Mouse (Mus musculus) right cerebral cortex, postnatal 36 days (tissue): ENCODE results near the gene Sema4f.

Experiments used
- DNase-seq, 2 experiments: peaks; one replicate each; pipeline ENCODE4 v3.0.0; 2022; ENCODE audit warnings: low spot score in 2 of 2, mixed read lengths in 1 of 2

The Sema4f gene

GRCm38 (mm10) chr6:82915889-82916288 is 23.7 kb downstream of the Sema4f start:
- DNase-seq, result no peak

GRCm38 (mm10) chr6:82913336-82914247 is 26.0 kb downstream of the Sema4f start:
- no peak for DNase-seq

GRCm38 (mm10) chr6:82911303-82911702 is 28.3 kb downstream of the Sema4f start:
- DNase-seq, result no peak

- DNase-seq, result peak; percentile 56 to 67
Observed at GRCm38 (mm10) chr6:82909136-82909855, 30.3 kb downstream of the Sema4f start.

- no peak for DNase-seq
Observed at GRCm38 (mm10) chr6:82908034-82908433, 31.5 kb downstream of the Sema4f start.

DNA sequence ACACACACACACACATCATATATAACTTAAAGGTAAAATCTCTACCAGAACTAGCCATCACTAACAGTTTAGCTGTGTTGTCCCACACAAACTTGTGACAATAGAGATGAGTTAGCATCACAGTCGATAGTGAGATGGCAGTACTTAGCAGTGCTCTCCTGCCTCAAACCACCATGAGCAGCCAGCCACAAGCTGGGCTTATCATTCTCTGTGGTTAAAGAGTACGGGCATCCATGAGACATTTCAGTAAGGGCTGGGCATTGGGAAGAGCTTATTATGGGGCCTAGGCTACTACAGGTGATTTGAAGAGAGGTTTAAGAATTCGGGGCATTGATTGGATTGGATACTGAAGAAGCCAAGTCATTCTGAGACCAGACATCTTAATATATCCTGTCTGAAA is 32.6 kb downstream of the Sema4f start:
- DNase-seq, result no peak

DNA sequence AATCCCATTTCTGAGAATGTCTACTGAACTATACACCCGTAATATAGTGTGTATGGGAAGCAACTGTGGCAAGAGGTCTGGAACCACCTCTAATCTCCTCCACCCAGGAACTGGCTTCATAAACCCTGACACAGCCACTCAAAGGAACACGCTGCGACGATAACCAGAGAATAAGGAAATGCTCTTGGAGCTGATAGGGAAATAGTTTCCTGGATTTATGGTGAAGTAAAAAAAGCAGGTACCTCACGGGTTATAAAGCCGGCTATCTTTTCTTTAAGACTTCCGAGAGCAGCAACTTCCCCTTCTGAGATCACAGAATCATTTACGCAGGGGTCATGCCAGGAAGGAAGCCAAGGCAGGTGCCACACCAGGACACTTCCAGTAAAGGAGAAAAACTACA is 37.0 kb downstream of the Sema4f start:
- no peak for DNase-seq

DNA sequence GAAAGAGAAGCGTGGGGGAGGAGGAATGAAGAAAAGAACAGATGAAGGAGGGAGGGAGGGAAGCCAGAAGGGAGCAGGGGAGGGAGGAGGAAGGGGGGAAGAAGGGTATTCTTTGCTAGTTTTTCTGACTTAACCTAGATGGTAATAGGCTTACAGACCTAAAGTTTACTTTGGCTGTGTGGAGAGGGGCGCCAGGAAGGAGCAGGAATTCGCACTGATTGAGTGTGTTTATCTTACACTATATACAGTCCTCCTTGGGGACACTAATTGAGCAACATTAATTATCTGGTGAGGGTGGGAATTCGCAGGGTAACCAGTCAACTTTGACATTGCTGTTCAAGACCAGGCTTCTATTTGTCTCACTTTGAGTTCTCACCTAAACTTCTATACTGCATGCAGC is 40.8 kb downstream of the Sema4f start:
- no peak for DNase-seq

GRCm38 (mm10) chr6:82898227-82898626 is 41.3 kb downstream of the Sema4f start:
- DNase-seq, result no peak

DNA sequence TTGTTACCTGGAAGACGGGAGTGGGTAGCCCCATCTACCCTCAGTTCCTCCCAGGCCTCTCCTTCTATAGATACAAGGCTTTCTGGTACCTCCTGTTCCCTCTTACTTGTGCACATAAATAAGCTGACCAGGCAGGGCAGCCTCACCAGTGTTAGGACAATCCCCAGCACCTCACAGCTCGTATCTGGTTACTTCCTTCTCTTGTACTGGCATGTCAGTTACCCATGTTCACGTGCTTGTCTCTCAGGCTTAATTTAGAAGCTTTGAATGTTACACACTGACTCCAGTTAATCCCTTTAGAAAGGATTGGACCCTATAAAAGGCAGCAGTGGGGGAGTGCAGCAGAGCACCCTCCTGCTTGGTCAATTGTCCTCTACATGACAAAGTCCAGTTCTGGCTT is 42.3 kb downstream of the Sema4f start:
- DNase-seq, result no peak

GRCm38 (mm10) chr6:82893415-82893814 is 46.2 kb downstream of the Sema4f start:
- DNase-seq, result no peak

- no peak for DNase-seq
Observed at GRCm38 (mm10) chr6:82892540-82892939, 47.0 kb downstream of the Sema4f start.

DNA sequence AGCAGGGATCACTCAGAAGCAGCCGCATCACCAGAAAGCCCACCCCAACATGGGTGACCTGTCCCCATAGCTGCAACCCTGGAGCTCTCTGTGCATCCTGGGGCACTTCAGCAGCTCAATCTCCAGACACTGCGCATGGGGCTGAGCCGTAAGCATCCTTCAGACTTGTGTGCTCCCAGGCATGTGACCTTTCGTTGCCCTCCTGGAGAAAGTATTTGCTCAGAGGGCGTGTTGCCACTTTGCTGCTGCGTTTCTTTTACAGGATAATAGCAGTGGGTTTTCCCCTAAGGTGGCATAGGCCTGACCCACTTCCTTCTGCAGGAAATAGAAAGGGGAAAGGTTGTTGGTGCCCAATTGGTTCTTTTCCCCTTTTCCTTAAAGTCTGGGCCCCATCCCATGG is 48.1 kb downstream of the Sema4f start:
- no peak for DNase-seq

DNA sequence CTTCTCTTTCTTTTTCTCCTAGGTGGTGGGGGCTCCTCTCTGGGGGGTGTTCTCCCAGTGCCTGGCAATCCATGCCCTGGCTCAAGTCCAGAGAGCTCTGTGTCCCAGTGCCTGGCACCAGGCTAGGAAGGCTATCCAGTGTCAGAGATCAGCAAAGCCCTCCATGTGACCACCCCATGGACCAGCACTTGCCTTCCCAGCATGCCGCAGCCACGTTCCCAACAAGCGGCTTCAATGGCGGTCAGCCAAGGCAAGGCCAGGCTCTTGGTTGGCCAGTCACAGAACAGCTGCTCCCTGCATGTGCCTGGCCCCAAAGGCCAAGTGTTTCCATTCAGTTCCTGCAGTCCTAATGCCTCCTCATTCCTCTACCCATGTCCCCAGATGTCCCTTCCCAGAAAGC is 53.2 kb downstream of the Sema4f start:
- no peak for DNase-seq

DNA sequence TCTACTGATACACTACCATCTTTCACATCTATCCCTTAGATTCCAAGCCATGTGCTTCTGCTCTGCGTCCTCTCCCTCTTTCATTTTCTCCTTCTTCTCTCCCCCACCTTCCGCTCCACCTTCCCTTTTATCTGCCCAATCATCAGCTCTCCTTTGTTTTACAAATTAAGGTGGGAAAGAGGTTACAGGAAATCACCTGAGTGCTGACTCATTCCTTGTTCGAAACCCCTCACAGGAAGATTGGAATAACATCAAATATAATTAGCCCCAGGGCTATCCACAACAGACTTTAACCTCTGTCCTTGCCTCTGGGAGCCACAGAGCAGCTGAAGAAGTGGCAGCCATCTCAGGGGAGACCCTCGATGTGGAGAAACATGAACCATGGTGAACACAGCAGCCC is 53.7 kb downstream of the Sema4f start:
- no peak for DNase-seq

GRCm38 (mm10) chr6:82885441-82885840 is 54.1 kb downstream of the Sema4f start:
- no peak for DNase-seq

GRCm38 (mm10) chr6:82884570-82884969 is 55.0 kb downstream of the Sema4f start:
- no peak for DNase-seq

- peak; percentile 9 to 16 for DNase-seq
Observed at GRCm38 (mm10) chr6:82881485-82882096, 58.0 kb downstream of the Sema4f start.

DNA sequence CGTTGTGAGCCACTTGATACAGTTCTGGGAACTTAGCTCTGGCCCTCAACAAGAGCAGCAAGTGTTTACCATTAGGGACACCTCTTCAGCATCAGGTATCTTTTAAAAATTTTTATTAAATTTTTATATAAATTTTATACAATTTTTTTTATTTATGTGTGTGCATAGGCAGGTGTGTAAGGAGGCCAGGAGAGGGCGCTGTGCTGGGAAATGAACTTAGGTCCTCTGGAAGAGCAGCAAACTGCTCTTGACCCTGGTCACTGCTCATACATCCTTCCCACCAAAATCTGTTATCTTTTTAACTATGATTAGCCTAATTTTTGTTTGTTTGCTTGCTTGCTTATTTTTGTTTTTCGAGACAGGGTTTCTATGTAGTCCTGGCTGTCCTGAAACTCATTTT is 58.8 kb downstream of the Sema4f start:
- DNase-seq, result no peak

- DNase-seq, result no peak
Observed at GRCm38 (mm10) chr6:82879463-82880089, 60.0 kb downstream of the Sema4f start.

DNA sequence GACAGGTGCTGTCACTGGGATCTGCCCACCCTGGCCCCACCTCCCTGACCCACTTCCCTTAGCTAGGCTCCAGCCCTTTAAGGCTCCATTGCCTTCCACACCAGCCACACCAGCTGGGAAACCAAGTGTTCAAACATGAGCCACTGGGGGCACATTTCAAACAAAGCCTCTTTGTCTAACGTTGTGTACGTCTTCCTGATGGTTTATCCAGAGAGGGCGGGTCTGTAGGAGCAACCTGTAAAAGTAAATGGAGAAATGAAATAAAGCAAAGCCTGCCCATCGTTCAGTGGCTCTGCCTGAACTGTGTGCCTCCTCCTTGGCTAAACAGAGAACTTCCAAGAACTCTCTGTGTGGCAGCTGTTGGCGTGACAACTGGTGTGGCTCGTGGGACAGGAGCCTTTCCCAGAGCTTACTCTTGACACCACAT is 64.0 kb downstream of the Sema4f start:
- DNase-seq, result no peak

DNA sequence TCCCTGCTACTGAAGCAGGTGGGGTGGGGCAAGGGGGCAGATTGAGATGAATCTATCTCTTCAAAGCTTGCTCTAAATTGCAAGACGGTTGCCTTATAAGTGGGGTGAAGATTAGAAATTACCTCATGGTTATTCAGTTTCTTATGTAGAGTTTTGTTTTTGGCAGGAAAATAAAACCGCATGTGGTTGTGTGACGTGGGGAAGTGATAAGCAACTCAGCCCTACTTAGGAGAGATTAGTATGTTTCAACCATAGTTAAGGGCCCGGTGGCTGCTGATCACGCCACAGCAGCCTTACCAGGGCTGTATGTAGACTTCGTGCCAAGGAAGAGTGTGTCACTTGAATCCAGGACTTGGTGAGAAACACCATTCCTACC is 67.2 kb downstream of the Sema4f start:
- DNase-seq, result no peak
